Mouse (Mus musculus): Measurements from ENCODE around the gene Ppp1r15b. TPM values are rescaled to one million over a fixed set of nuclear protein-coding genes. Genes with fewer than 3 reads are reported as not detected.

Gene Ppp1r15b
- total RNA-seq, 1 experiment from 2014 or later: 95.0 TPM

- DNase-seq: no peak
Measured at GRCm38 (mm10) chr1:133161559-133161958, 30.6 kb downstream of the Ppp1r15b start.

GRCm38 (mm10) chr1:133162046-133162445, 31.1 kb downstream of the Ppp1r15b start:
- DNase-seq: no peak

GRCm38 (mm10) chr1:133162981-133163380, 32.0 kb downstream of the Ppp1r15b start:
- no peak for DNase-seq

GRCm38 (mm10) chr1:133163820-133164431, 33.0 kb downstream of the Ppp1r15b start, which contains the start of gene Plekha6:
TSS of gene Plekha6 (plus strand) at chr1:133164210.
- DNase-seq: peak; percentile 68

GRCm38 (mm10) chr1:133164591-133165011, 33.7 kb downstream of the Ppp1r15b start:
- peak; percentile 45 for DNase-seq

- no peak for DNase-seq
Measured at GRCm38 (mm10) chr1:133165111-133165510, 34.2 kb downstream of the Ppp1r15b start.

GRCm38 (mm10) chr1:133168318-133169060, 37.5 kb downstream of the Ppp1r15b start:
- no peak for DNase-seq

GRCm38 (mm10) chr1:133170196-133170595, 39.3 kb downstream of the Ppp1r15b start:
- DNase-seq: no peak

- DNase-seq: no peak
Measured at GRCm38 (mm10) chr1:133171357-133171756, 40.4 kb downstream of the Ppp1r15b start.

- DNase-seq: no peak
Measured at GRCm38 (mm10) chr1:133175150-133175549, 44.2 kb downstream of the Ppp1r15b start.

- peak; percentile 82 for DNase-seq
Measured at GRCm38 (mm10) chr1:133177480-133178172, 46.7 kb downstream of the Ppp1r15b start.

GRCm38 (mm10) chr1:133178732-133179440, 47.9 kb downstream of the Ppp1r15b start:
- DNase-seq: no peak

- DNase-seq: peak; percentile 87
Measured at GRCm38 (mm10) chr1:133181072-133182015, 50.4 kb downstream of the Ppp1r15b start.

- DNase-seq: peak; percentile 72
Measured at GRCm38 (mm10) chr1:133182016-133182705, 51.2 kb downstream of the Ppp1r15b start.

- DNase-seq: no peak
Measured at GRCm38 (mm10) chr1:133182706-133183095, 51.8 kb downstream of the Ppp1r15b start.

GRCm38 (mm10) chr1:133183141-133183925, 52.4 kb downstream of the Ppp1r15b start:
- DNase-seq: no peak

- no peak for DNase-seq
Measured at GRCm38 (mm10) chr1:133187948-133188680, 57.2 kb downstream of the Ppp1r15b start.

- DNase-seq: no peak
Measured at GRCm38 (mm10) chr1:133188719-133189118, 57.8 kb downstream of the Ppp1r15b start.

Data from adrenal gland, postnatal 14 days (tissue).